Mouse (Mus musculus): Measurements from ENCODE around the gene Arf5.

DNA sequence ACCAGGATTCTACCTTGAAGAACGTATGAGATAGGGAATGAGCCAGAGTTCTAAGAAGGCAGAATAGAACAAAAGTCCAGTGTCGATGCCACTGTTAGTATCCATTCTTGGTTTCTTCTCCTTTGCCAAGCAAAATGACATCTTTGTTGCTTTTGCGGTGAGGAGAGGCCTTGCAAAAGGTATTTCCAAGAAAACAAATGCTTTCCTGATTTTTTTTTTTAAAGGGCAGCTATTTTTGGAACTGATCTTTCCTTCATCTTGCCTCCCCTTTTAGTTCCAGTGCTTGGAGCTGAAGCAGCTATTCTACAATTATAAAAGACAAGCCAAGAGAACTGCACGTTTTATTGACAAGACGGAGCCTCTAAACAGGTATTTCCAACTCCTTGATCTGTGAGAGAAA, 51.5 kb downstream of the Arf5 start, which contains the start of gene Snd1:
- TF ChIP-seq GATA1 (IDR thresholded peaks at IDR 0.05; ENCODE audit: borderline replicate concordance, low read length) (no peak), CTCF (IDR thresholded peaks at IDR 0.05; ENCODE audit: low read depth, low read length) (no peak)

Measured in G1E (cell line).